ENCODE assay signal across 8 mouse cellular contexts in the genomic region with DNA sequence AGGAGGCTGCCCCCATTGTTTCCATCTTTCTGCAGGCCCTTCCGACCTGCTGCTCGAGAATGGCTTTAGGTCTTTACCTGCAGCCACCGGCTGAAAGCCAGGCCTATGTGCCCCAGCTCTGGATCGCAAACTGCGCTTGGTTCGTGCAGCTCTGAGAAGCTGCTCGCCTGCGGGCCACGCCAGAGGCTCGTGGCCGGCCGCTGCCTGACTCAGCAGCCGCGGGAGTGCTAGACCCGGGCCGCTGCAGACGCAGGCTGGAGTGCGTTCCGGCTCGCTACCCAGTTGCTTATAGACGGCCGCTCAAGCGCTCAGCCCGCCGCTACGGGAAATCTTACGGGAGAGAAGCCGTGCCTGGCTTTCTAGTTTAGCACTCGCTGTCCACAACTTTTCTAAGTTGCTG. TPM values are rescaled to one million over a fixed set of nuclear protein-coding genes. Genes with fewer than 3 reads are reported as not detected.
A peak's percentile ranks its signal among the peaks of the same experiment; 100 is the strongest.
DNase-seq lines count a peak whose midpoint lies in the region; ATAC-seq and TF ChIP-seq lines count a peak whose summit lies in the region.

No protein-coding gene starts in this region.

- peaks cover 9% of the 10 kb centered on the region for H3K4me1 ChIP-seq in bone marrow, adult 2 months (ENCODE audit: control insufficient read depth, insufficient read depth, low read length)
- H3K4me1 ChIP-seq in hindbrain, embryonic 11.5 days (replicated peaks; ENCODE audit: control insufficient read depth, insufficient read depth, low read length) = peaks cover 10% of the 10 kb centered on the region
- peaks cover 7 to 17% of the 10 kb centered on the region in 2 experiments for H3K4me1 ChIP-seq in liver, embryonic 14.5 days (replicated peaks; ENCODE audit: control insufficient read depth in 2 of 2, insufficient read depth in 2 of 2, low read length in 1 of 2)

- no peaks in the 10 kb centered on the region for H3K36me3 ChIP-seq in hindbrain, embryonic 11.5 days (ENCODE audit: control insufficient read depth, insufficient read depth, low read length)
- H3K36me3 ChIP-seq in liver, embryonic 14.5 days (replicated peaks; ENCODE audit: control insufficient read depth, insufficient read depth, low read depth) = peaks cover 2% of the 10 kb centered on the region; the same call in 1 of the 2 replicates

- H3K27me3 ChIP-seq in hindbrain, embryonic 11.5 days (ENCODE audit: control insufficient read depth, insufficient read depth, low read length) = no peaks in the 10 kb centered on the region
- no peaks in the 10 kb centered on the region for H3K27me3 ChIP-seq in liver, embryonic 14.5 days (ENCODE audit: control insufficient read depth, insufficient read depth, low read length)

- TF ChIP-seq POLR2A in bone marrow, adult 2 months (IDR thresholded peaks at IDR 0.05; ENCODE audit: borderline replicate concordance, control insufficient read depth, low read depth, low read length) = peak; percentile 50; the same call in 1 of the 2 replicates

- peak overlapping the region; percentile 89 for H3K27ac ChIP-seq in left cerebral cortex, adult 2 months
- H3K27ac ChIP-seq in bone marrow, adult 2 months (ENCODE audit: control insufficient read depth, insufficient read depth, low read depth, low read length, poor library complexity) = peak overlapping the region; percentile 95
- peak overlapping the region; percentile 43; the same call in 1 of the 2 replicates for H3K27ac ChIP-seq in hindbrain, embryonic 11.5 days (ENCODE audit: low read depth, low read length)
- peak overlapping the region; percentile 77 for H3K27ac ChIP-seq in liver, embryonic 14.5 days

- peak overlapping the region; percentile 94 for H3K4me2 ChIP-seq in hindbrain, embryonic 11.5 days (replicated peaks; ENCODE audit: low read depth, low read length)
- peak overlapping the region; percentile 78 for H3K4me2 ChIP-seq in liver, embryonic 14.5 days (ENCODE audit: low read depth)

- WGBS in bone marrow, adult 2 months = under 1% methylated on average over 29 of the region's 29 CpGs
- 1% methylated on average over 29 of the region's 29 CpGs for WGBS in hindbrain, embryonic 11.5 days
- WGBS in liver, embryonic 14.5 days (ENCODE audit: insufficient replicate concordance) = under 1% methylated on average over 29 of the region's 29 CpGs

- no peak for DNase-seq in left cerebral cortex, adult 2 months (ENCODE audit: extremely low spot score in 1 of 2, low spot score in 2 of 2)
- DNase-seq in left cerebral cortex, postnatal 36 days (ENCODE audit: low spot score in 2 of 2) = no peak
- peak; percentile 54 for DNase-seq in hindbrain, embryonic 11.5 days (ENCODE audit: low spot score)
- no peak for DNase-seq in liver, embryonic 14.5 days (ENCODE audit: low read depth in 3 of 3, low spot score in 3 of 3)
- peak; percentile 61 to 74 for DNase-seq in spleen, postnatal 10 days (ENCODE audit: low spot score in 2 of 2)
- DNase-seq in left cerebral cortex, postnatal 10 days (ENCODE audit: extremely low spot score in 1 of 2, low spot score in 2 of 2) = no peak
- no peak for DNase-seq in gastrocnemius, postnatal 14 days

- TF ChIP-seq CTCF in left cerebral cortex, adult 2 months (IDR thresholded peaks at IDR 0.05) = no peak
- TF ChIP-seq CTCF in bone marrow, adult 2 months (IDR thresholded peaks at IDR 0.05; ENCODE audit: control insufficient read depth, insufficient read depth, low read length) = no peak
- TF ChIP-seq CTCF in liver, embryonic 14.5 days (IDR thresholded peaks at IDR 0.05; ENCODE audit: low read depth) = no peak

- H3K4me3 ChIP-seq in left cerebral cortex, adult 2 months = peak overlapping the region; percentile 74
- peak overlapping the region; percentile 89 for H3K4me3 ChIP-seq in bone marrow, adult 2 months (replicated peaks; ENCODE audit: control insufficient read depth, low read depth, low read length)
- H3K4me3 ChIP-seq in hindbrain, embryonic 11.5 days (ENCODE audit: low read depth, low read length) = peak overlapping the region; percentile 96
- H3K4me3 ChIP-seq in liver, embryonic 14.5 days (ENCODE audit: insufficient read depth in 1 of 2, low read depth in 2 of 2, low read length in 2 of 2) = peak overlapping the region; percentile 65 to 96

- peak overlapping the region; percentile 96 for H3K9ac ChIP-seq in hindbrain, embryonic 11.5 days (ENCODE audit: low read depth, low read length)
- H3K9ac ChIP-seq in liver, embryonic 14.5 days (replicated peaks) = peak overlapping the region; percentile 93

- no peak for TF ChIP-seq EP300 in liver, embryonic 14.5 days (IDR thresholded peaks at IDR 0.05; ENCODE audit: low read depth)

- no peaks in the 10 kb centered on the region for H3K9me3 ChIP-seq in hindbrain, embryonic 11.5 days (ENCODE audit: control insufficient read depth, low read length)
- H3K9me3 ChIP-seq in liver, embryonic 14.5 days (ENCODE audit: control insufficient read depth, low read length) = no peaks in the 10 kb centered on the region

- ATAC-seq in hindbrain, embryonic 11.5 days (ENCODE audit: low FRiP score) = no peak
- peak; percentile 55 for ATAC-seq in liver, embryonic 14.5 days (ENCODE audit: insufficient read depth)

- intact Hi-C loops in left cerebral cortex, adult 2 months (cut with DNase I) = no loop called here
- intact Hi-C loops in left cerebral cortex, postnatal 36 days (cut with DNase I) = no loop called here
- intact Hi-C loops in left cerebral cortex, postnatal 10 days (cut with DNase I) = loop anchor here (10.0 kb wide), 1 partner anchor 208 kb away; a partner anchor contains a TSS
- intact Hi-C loops in gastrocnemius, postnatal 14 days (cut with DNase I; ENCODE audit: low total_unique reads) = no loop called here

RNA-seq across cellular contexts. Expression of a gene that starts 0.7 kb away (rescaled TPM):
- total RNA-seq in left cerebral cortex, adult 2 months (2021) = 10 to 100 TPM; 25.6 to 26.1 TPM
- total RNA-seq in left cerebral cortex, postnatal 36 days (2021) = 10 to 100 TPM; 21.0 to 24.9 TPM
- polyA plus RNA-seq in bone marrow, adult 2 months (2011; ENCODE audit: insufficient read depth, insufficient read length, low replicate concordance, missing spikeins) = 37.2 and 67.8 TPM in 2 replicates
- 15.7 and 18.2 TPM in 2 replicates for polyA plus RNA-seq in hindbrain, embryonic 11.5 days (2014; fragmentation: Nextera tagmentation; extraction: Ambion mirVana)
- 8.1 and 8.3 TPM in 2 replicates for polyA plus RNA-seq in liver, embryonic 14.5 days (2012; rRNA removed)
- polyA plus RNA-seq in liver, embryonic 14.5 days (2014; fragmentation: Nextera tagmentation; extraction: Ambion mirVana) = 6.4 and 6.9 TPM in 2 replicates
- 10 to 100 TPM; 22.0 to 22.7 TPM for total RNA-seq in left cerebral cortex, postnatal 10 days (2021)
- 1 to 10 TPM; 9.3 to 9.6 TPM for total RNA-seq in gastrocnemius, postnatal 14 days (2021)

RNA-seq across cellular contexts. Expression of a gene that starts 22.7 kb away (rescaled TPM):
- 10 to 100 TPM; 55.5 to 59.1 TPM for total RNA-seq in left cerebral cortex, adult 2 months (2021)
- total RNA-seq in left cerebral cortex, postnatal 36 days (2021) = 10 to 100 TPM; 60.9 to 64.1 TPM
- polyA plus RNA-seq in bone marrow, adult 2 months (2011; ENCODE audit: insufficient read depth, insufficient read length, low replicate concordance, missing spikeins) = 22.9 and 25.6 TPM in 2 replicates
- 71.2 and 75.2 TPM in 2 replicates for polyA plus RNA-seq in hindbrain, embryonic 11.5 days (2014; fragmentation: Nextera tagmentation; extraction: Ambion mirVana)
- 11.0 and 11.5 TPM in 2 replicates for polyA plus RNA-seq in liver, embryonic 14.5 days (2012; rRNA removed)
- 13.5 and 16.7 TPM in 2 replicates for polyA plus RNA-seq in liver, embryonic 14.5 days (2014; fragmentation: Nextera tagmentation; extraction: Ambion mirVana)
- total RNA-seq in left cerebral cortex, postnatal 10 days (2021) = 10 to 100 TPM; 66.5 to 67.4 TPM
- total RNA-seq in gastrocnemius, postnatal 14 days (2021) = 10 to 100 TPM; 15.1 to 16.8 TPM

RNA-seq across cellular contexts. Expression of a gene that starts 22.7 kb away (rescaled TPM):
- total RNA-seq in left cerebral cortex, adult 2 months (2021) = 1 to 10 TPM; 4.8 to 4.9 TPM
- total RNA-seq in left cerebral cortex, postnatal 36 days (2021) = 1 to 10 TPM; 4.8 to 5.7 TPM
- 0.29 TPM in 1 of 2 replicates, not detected in the other for polyA plus RNA-seq in bone marrow, adult 2 months (2011; ENCODE audit: insufficient read depth, insufficient read length, low replicate concordance, missing spikeins)
- polyA plus RNA-seq in hindbrain, embryonic 11.5 days (2014; fragmentation: Nextera tagmentation; extraction: Ambion mirVana) = 0.36 and 0.73 TPM in 2 replicates
- 0.05 and 0.06 TPM in 2 replicates for polyA plus RNA-seq in liver, embryonic 14.5 days (2012; rRNA removed)
- polyA plus RNA-seq in liver, embryonic 14.5 days (2014; fragmentation: Nextera tagmentation; extraction: Ambion mirVana) = 0.06 and 0.14 TPM in 2 replicates
- 1 to 10 TPM; 2.8 to 3.7 TPM for total RNA-seq in left cerebral cortex, postnatal 10 days (2021)
- total RNA-seq in gastrocnemius, postnatal 14 days (2021) = under 1 TPM in 1 of 2 experiments, not detected in 1; 0.29 TPM

RNA-seq across cellular contexts. Expression of a gene that starts 28.4 kb away (rescaled TPM):
- total RNA-seq in left cerebral cortex, adult 2 months (2021) = 10 to 100 TPM; 88.5 to 98.9 TPM
- total RNA-seq in left cerebral cortex, postnatal 36 days (2021) = 100 to 1,000 TPM; 103 to 124 TPM
- 18.8 and 22.9 TPM in 2 replicates for polyA plus RNA-seq in bone marrow, adult 2 months (2011; ENCODE audit: insufficient read depth, insufficient read length, low replicate concordance, missing spikeins)
- 108 and 114 TPM in 2 replicates for polyA plus RNA-seq in hindbrain, embryonic 11.5 days (2014; fragmentation: Nextera tagmentation; extraction: Ambion mirVana)
- 15.7 and 16.0 TPM in 2 replicates for polyA plus RNA-seq in liver, embryonic 14.5 days (2012; rRNA removed)
- 4.2 and 6.0 TPM in 2 replicates for polyA plus RNA-seq in liver, embryonic 14.5 days (2014; fragmentation: Nextera tagmentation; extraction: Ambion mirVana)
- 100 to 1,000 TPM; 172 to 180 TPM for total RNA-seq in left cerebral cortex, postnatal 10 days (2021)
- total RNA-seq in gastrocnemius, postnatal 14 days (2021) = 1 to 10 TPM; 2.1 to 3.7 TPM

RNA-seq across cellular contexts. Expression of a gene that starts 38.4 kb away (rescaled TPM):
- total RNA-seq in left cerebral cortex, adult 2 months (2021) = 100 to 1,000 TPM; 445 to 469 TPM
- total RNA-seq in left cerebral cortex, postnatal 36 days (2021) = 100 to 1,000 TPM; 450 to 542 TPM
- polyA plus RNA-seq in bone marrow, adult 2 months (2011; ENCODE audit: insufficient read depth, insufficient read length, low replicate concordance, missing spikeins) = 108 and 135 TPM in 2 replicates
- polyA plus RNA-seq in hindbrain, embryonic 11.5 days (2014; fragmentation: Nextera tagmentation; extraction: Ambion mirVana) = 395 and 419 TPM in 2 replicates
- 80.8 and 83.3 TPM in 2 replicates for polyA plus RNA-seq in liver, embryonic 14.5 days (2012; rRNA removed)
- 104 and 120 TPM in 2 replicates for polyA plus RNA-seq in liver, embryonic 14.5 days (2014; fragmentation: Nextera tagmentation; extraction: Ambion mirVana)
- 100 to 1,000 TPM; 471 to 480 TPM for total RNA-seq in left cerebral cortex, postnatal 10 days (2021)
- total RNA-seq in gastrocnemius, postnatal 14 days (2021) = 100 to 1,000 TPM; 126 to 139 TPM

Comparison
In these comparisons a context has a peak if more than half of its experiments do, and no peak if none do; other contexts are left out.
1. DNase-seq: peak in hindbrain, embryonic 11.5 days (single experiment) and spleen, postnatal 10 days (2 of 2); none in left cerebral cortex, adult 2 months (0 of 2), left cerebral cortex, postnatal 36 days (0 of 2), liver, embryonic 14.5 days (0 of 3), left cerebral cortex, postnatal 10 days (0 of 2) and gastrocnemius, postnatal 14 days (single experiment).
2. H3K27ac ChIP-seq: peak in every context shown above with its lines; median percentile 95 in bone marrow, adult 2 months; 89 in left cerebral cortex, adult 2 months; 77 in liver, embryonic 14.5 days; 43 in hindbrain, embryonic 11.5 days.
3. Peak in every context shown above with its lines, with median percentiles within 50 percentile points of each other: H3K4me3 ChIP-seq.